Mouse (Mus musculus) stomach, postnatal 0 days (tissue): ENCODE data around the gene Atp2a2. TPM values are rescaled to one million over a fixed set of nuclear protein-coding genes. Genes with fewer than 3 reads are reported as not detected.

ENCODE experiments used
- ATAC-seq: fragments of 200-750 bp; cut with Nextera tagmentation; 2 replicates; pipeline ENCODE4 v1.8.0; 2017; ENCODE audit not compliant: low FRiP score, low TSS enrichment
- DNase-seq: peaks from one replicate; pipeline ENCODE4 v3.0.0-alpha.2; 2016; ENCODE audit warnings: low spot score
- H3K27ac ChIP-seq: fragments of 300-500 bp; sonication (generic); replicated peaks from 2 replicates; pipeline ENCODE4 v1.5.1; 2014; ENCODE audit warnings: mild to moderate bottlenecking, control low read depth
- H3K27me3 ChIP-seq: fragments of 300-500 bp; sonication (generic); 2 replicates; pipeline ENCODE4 v1.6.1; 2014; ENCODE audit warnings: low read length; ENCODE audit not compliant: control insufficient read depth, insufficient read depth
- H3K36me3 ChIP-seq: fragments of 300-500 bp; sonication (generic); 2 replicates; pipeline ENCODE4 v1.6.1; 2014; ENCODE audit warnings: low read length, mixed read lengths; ENCODE audit not compliant: control insufficient read depth, insufficient read depth
- H3K4me1 ChIP-seq: fragments of 300-500 bp; sonication (generic); replicated peaks from 2 replicates; pipeline ENCODE4 v1.6.1; 2014; ENCODE audit warnings: antibody characterized with exemption; ENCODE audit not compliant: control insufficient read depth, insufficient read depth
- H3K4me2 ChIP-seq: fragments of 300-500 bp; sonication (generic); replicated peaks from 2 replicates; pipeline ENCODE4 v1.6.1; 2014; ENCODE audit warnings: low read depth, mild to moderate bottlenecking, control low read depth, moderate library complexity
- H3K4me3 ChIP-seq: fragments of 300-500 bp; sonication (generic); 2 replicates; pipeline ENCODE4 v1.5.1; 2014; ENCODE audit warnings: low read depth, low read length, control low read depth
- H3K9ac ChIP-seq: fragments of 300-500 bp; sonication (generic); 2 replicates; pipeline ENCODE4 v1.6.1; 2014; ENCODE audit warnings: mild to moderate bottlenecking, low read length, control low read depth, mixed read lengths
- H3K9me3 ChIP-seq: fragments of 300-500 bp; sonication (generic); 2 replicates; pipeline ENCODE4 v1.6.1; 2016; ENCODE audit warnings: low read length; ENCODE audit not compliant: control insufficient read depth
- CTCF ChIP-seq: IDR thresholded peaks from 2 replicates; pipeline ENCODE4 v1.5.1; 2016; ENCODE audit warnings: antibody characterized with exemption, low read depth, mild to moderate bottlenecking, moderate library complexity
- EP300 ChIP-seq: optimal IDR thresholded peaks from 2 replicates; pipeline ENCODE3; 2016; ENCODE audit warnings: antibody characterized with exemption
- WGBS: fragments of 180-500 bp; shearing (Covaris S2); extraction: QIAGEN DNeasy Blood & Tissue Kit; methylation state at CpG from one replicate; pipeline ENCODE4 v1.1.7; 2014; 5-methylcytosine and 5-hydroxymethylcytosine counted together
- polyA plus RNA-seq: library from polyadenylated mRNA; unstranded; fragments of >200 nt; fragmentation: Nextera tagmentation; extraction: Ambion mirVana; gene quantifications from 2 replicates; pipeline ENCODE4 v1.2.1, GENCODE M21; 2015

Atp2a2 gene
- polyA plus RNA-seq, 1 experiment from 2014 or later = 24.0 TPM

- WGBS = 45% methylated on average over 14 of the region's 14 CpGs
- peak overlapping the region; percentile 96 for H3K27ac ChIP-seq
- peak overlapping the region; percentile 53 for H3K9ac ChIP-seq
- TF ChIP-seq CTCF (no peak), EP300 (no peak)
- DNase-seq = no peak
- H3K36me3 ChIP-seq = no peaks in the 10 kb centered on the region
- H3K27me3 ChIP-seq = no peaks in the 10 kb centered on the region
- no peaks in the 10 kb centered on the region for H3K9me3 ChIP-seq
- no peak overlapping the region for H3K4me3 ChIP-seq
- no peak for ATAC-seq
- H3K4me1 ChIP-seq = peaks cover 44% of the 10 kb centered on the region
- H3K4me2 ChIP-seq = peak overlapping the region; percentile 23; the same call in 1 of the 2 replicates
Observed at GRCm38 (mm10) chr5:122525238-122525931, 23.4 kb upstream of the Atp2a2 start.

DNA sequence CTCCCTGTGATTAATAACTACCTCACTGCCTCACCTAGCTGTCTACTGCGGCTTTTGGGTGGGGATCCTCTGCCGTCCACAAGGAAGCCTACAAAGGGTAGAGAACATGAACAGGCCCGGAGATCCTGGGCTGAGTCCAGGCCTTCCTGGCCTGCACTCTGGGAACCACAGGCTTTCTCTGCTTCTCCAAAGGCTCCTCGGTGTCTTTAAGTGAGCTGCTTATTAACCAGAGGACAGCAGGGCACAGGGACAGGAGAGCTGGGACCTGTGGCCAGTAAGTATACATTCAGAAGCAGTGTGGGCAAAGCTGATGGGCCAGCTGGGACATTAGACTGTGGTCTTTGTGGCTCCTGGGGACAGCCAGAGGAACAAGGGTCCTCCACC, 22.8 kb upstream of the Atp2a2 start:
- Histone ChIP-seq H3K27me3 (no peaks in the 10 kb centered on the region), H3K36me3 (no peaks in the 10 kb centered on the region), H3K9ac (peak overlapping the region; percentile 53), H3K4me1 (peaks cover 41% of the 10 kb centered on the region), H3K4me3 (no peak overlapping the region), H3K9me3 (no peaks in the 10 kb centered on the region), H3K4me2 (peak overlapping the region; percentile 23; the same call in 1 of the 2 replicates), H3K27ac (peak overlapping the region; percentile 96)
- 49% methylated on average over 4 of the region's 4 CpGs for WGBS
- ATAC-seq (peak; percentile 43), DNase-seq (peak; percentile 41)
- TF ChIP-seq CTCF = no peak
- TF ChIP-seq EP300 = no peak

- Histone ChIP-seq H3K4me2 (no peak overlapping the region), H3K27ac (peak overlapping the region; percentile 96), H3K9me3 (no peaks in the 10 kb centered on the region), H3K36me3 (no peaks in the 10 kb centered on the region), H3K9ac (no peak overlapping the region), H3K4me3 (no peak overlapping the region), H3K27me3 (no peaks in the 10 kb centered on the region), H3K4me1 (peaks cover 35% of the 10 kb centered on the region)
- ATAC-seq = no peak
- no peak for DNase-seq
- 70% methylated on average over 3 of the region's 3 CpGs for WGBS
- TF ChIP-seq CTCF (no peak), EP300 (no peak)
Observed at GRCm38 (mm10) chr5:122524244-122524643, 22.2 kb upstream of the Atp2a2 start.

DNA sequence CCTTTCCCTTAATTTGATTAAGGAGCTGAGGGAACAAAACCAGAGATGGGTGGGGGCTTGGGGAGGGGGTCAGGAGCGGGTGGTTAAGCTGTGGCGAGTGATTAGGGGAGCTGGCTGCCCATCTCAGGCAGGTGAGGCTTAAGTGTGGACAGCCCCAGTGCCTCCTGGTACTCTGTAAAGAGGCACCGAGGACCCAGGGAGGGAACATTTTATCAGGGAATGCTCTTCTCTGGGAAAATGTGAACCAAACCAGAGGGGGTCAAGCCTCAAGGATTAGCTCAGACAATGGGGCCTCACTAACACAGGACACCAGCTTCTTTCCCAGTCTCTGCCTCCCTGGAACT, 19.1 kb upstream of the Atp2a2 start:
- TF ChIP-seq CTCF = no peak
- no peak for TF ChIP-seq EP300
- H3K4me3 ChIP-seq = no peak overlapping the region
- no peaks in the 10 kb centered on the region for H3K9me3 ChIP-seq
- H3K27me3 ChIP-seq = no peaks in the 10 kb centered on the region
- ATAC-seq (no peak), DNase-seq (no peak)
- no peak overlapping the region for H3K4me2 ChIP-seq
- no peak overlapping the region for H3K9ac ChIP-seq
- H3K4me1 ChIP-seq = peaks cover 18% of the 10 kb centered on the region
- no peak overlapping the region for H3K27ac ChIP-seq
- no peaks in the 10 kb centered on the region for H3K36me3 ChIP-seq
- 56% methylated on average over 3 of the region's 3 CpGs for WGBS

DNA sequence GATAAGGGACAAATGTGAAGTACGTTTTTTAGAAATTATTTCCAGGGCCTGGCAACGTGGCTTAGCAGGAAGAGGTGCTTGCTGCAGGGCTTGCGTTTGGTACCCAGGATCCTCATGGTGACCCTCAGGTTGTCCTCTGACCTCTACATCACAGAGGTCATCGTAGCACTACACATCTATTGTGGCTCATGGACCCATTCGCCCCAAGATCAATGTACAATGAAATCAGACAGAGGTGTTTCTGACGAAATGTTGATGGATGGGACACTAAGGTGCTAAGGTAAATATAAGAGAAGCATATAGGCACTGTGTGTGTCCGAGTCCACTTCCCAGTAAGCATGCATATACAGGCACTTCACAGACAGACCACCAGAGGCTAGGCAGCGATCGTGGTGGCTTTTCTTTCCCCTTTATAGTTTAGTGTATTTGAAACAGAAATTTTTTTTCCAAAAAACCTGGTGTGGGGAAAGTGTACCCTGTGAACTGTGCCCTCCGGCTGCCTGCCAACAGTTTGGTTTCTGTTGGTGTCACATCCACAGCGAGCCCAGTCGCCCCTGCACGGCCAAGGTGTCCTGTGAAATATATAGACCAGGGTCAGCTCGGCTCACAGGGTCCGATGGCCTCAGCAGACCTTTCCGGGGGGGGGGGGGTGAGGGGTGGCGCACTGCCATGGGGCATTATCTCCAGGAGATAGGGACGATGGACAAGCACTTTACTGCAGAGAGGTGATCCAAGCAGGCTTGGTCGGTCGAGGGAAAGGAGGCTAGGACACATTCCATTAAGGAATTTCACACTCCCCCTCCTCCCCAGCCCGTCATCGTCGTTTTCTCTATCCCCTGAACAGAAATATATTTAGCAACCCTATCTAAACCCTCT, 18.5 kb upstream of the Atp2a2 start:
- H3K4me3 ChIP-seq = no peak overlapping the region
- H3K4me1 ChIP-seq = peaks cover 14% of the 10 kb centered on the region
- DNase-seq (no peak), ATAC-seq (no peak)
- H3K27me3 ChIP-seq = no peaks in the 10 kb centered on the region
- no peaks in the 10 kb centered on the region for H3K36me3 ChIP-seq
- H3K9me3 ChIP-seq = no peaks in the 10 kb centered on the region
- no peak overlapping the region for H3K27ac ChIP-seq
- H3K4me2 ChIP-seq = no peak overlapping the region
- no peak overlapping the region for H3K9ac ChIP-seq
- 48% methylated on average over 23 of the region's 23 CpGs for WGBS
- TF ChIP-seq CTCF = no peak
- no peak for TF ChIP-seq EP300
